Mouse (Mus musculus): ENCODE measurements around the gene Ctc1. TPM values are rescaled to one million over a fixed set of nuclear protein-coding genes. Genes with fewer than 3 reads are reported as not detected.

Gene Ctc1
- total RNA-seq, 4 experiments from 2014 or later = 13.0 to 19.5 (median 14.9) TPM

DNA sequence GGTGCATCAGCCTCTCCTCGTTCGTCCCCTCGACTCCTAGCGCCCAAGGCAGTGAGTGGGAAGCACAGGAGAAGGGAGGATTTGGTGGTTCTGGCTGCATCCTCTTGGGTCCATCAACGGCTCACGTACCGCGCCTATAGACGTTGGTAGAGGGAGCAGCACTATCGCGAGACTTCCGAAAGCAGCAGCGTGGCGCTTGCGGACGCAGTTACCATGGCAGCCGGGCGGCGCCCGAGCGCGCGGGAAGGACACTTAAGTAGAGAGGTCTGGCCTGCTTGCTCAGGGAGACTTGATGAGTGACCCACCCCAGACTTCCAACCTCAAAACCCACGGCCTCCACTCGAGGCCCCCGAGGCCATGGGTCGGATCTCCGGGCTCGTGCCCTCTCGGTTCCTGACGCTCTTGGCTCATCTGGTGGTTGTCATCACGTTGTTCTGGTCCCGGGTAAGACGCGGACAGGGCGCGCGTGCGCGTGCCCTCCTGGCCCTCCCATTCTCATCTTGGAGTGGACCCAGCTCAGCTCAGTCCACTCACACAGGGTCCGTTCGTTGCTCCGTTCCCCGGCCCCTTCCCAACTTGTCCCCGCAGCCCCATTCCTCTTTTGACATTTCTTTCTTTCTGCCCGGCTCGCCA lies 55.0 kb downstream of the Ctc1 start, which contains the start of gene Tmem107:
Gene Tmem107, plus strand, starts transcription at position 217 of the 633 bp plus-strand sequence.
- DNase-seq (ENCODE audit: low spot score) = peak; percentile 94

DNA sequence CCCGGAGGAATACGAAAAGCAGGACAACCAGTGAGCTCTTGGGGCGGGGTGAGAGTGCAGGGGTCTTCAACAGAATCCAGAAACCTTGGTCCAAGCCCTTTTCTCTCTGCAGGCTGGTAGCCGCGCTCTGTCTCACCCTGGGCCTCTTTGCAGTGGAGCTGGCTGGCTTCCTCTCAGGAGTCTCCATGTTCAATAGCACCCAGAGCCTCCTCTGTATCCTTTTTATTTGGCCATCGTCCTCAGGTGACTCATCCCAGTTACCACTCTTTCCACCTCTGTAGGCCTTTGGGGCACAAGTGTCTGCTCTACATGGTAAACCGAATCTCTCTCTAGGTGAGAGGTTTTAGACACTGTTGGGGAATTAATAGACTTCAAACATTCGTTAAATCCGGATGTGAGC lies 55.6 kb downstream of the Ctc1 start:
- DNase-seq (ENCODE audit: low spot score) = no peak

DNA sequence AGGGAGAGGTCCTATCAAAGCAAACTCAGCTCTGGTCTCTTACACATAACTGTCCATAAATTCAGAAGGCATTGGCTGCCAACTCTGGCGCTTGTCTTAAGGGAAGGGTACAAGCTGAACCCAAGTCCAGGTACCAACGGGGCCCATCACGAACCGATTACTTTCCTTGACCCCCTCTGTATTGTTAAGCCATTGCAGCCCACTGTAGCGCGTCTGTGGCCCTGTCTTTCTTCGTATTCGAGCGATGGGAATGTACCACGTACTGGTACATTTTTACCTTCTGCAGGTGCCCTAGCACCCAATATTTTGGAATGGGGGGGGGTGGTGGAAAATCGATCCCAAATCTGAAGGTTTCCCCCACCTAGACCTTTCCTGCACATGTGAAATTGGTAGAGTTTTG lies 56.5 kb downstream of the Ctc1 start:
- no peak for DNase-seq (ENCODE audit: low spot score)

DNA sequence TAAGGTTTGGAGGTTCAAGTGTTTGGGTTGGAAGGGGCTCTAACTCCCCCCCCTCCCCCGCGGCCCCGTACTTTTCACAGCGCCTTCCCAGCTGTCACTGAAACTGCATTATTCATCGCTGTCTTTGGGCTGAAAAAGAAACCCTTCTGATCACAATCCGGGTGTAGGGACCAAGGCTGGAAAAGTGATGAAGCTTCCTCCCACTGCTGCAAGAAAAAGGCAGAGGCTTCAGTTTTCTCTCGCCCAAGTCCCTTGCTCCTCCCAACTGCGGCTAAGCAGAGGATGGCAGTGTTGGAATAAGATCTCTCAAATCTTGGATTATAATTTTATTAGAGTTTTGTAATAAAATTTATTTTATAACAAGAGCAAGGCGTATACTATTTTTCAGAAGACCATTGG lies 57.0 kb downstream of the Ctc1 start:
- no peak for DNase-seq (ENCODE audit: low spot score)

DNA sequence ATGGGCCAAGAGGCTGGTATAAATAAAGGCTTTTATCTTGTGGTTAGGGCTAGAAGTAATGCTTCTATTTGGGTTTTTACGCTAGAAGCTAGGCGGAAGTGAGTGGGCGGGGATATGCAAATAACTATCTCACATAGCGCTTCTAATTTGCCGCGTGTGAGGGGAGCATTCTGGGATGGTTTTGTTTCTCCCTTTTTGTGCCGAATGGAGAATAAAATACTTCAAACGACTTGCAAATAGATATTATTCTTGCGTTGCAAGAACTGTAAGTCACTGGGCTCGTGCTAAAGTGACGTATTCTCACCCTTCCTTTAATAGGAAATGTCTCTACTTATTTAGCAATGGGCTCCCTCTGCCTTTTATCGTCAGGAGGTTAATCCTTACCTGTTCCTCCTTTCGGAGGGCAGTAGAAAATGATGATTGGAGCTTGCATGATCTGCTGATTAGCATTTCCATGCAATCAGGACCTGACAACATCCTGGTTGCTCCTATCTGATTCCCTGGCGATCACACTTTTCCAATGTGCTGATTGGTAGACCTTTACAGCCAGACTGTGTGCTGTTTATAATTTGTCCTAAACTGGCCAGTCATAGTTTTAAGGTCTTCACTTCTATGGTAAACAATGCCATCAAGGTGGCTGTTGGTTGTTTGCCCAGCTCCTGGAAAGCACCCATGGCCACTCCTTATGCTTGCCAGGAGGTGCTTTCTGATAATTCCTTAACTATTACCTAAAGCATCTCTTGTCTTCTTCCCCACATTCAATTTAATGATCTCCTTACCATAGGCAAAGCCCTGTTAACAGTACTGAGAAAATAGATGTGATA lies 57.6 kb downstream of the Ctc1 start:
- peak; percentile 93 for DNase-seq (ENCODE audit: low spot score)

DNA sequence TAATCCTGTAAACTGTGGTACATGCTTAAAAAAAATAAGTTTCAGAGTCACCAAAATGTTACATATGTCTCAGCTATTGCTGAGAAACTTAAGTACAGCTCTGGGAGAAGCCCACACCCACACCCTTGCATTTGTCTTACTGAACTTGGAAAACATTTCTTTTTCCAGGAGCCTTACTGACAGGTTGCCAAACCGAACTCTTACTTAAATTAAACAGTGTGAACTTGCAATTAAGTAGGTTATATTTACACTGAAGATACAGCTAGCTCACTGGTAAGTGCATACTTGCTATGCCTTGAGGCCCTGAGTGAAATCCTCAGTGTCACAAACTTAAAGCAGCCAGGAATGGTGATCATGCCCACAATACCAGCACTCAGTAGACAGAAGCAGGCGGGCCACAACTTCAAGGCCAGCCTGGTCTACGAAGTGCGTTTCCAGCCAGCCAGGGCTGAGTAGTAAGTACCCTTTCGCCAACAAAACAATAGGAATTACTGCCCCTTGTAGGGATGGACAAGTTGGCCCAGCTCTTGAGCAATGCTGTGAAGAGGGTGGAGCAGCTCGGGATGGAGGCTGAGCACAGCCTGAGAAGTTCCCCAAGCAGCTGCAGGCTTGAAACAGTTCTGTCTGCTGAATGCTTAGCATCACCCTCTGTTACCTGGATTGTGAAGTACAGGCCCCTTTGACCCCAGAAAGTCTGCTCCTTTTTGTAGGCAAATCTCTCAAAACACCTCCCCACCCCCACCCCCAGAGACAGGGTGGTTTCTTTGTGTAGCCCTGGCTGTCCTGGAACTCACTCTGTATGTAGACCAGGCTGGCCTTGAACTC lies 58.5 kb downstream of the Ctc1 start:
- DNase-seq (ENCODE audit: low spot score) = no peak

DNA sequence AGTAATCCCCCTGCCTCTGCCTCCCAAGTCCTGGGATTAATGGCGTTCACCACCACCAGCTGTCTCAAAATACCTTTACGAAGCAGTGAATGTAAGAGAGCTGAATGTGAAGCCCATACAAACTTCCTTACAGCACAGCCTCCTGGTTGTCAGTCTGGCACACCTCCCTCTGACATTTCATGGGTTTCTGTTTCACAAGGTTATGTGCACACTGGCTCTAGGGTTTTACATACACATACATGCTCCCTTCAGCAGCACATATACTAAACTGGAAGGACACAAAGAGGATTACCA lies 59.0 kb downstream of the Ctc1 start:
- DNase-seq (ENCODE audit: low spot score) = no peak

DNA sequence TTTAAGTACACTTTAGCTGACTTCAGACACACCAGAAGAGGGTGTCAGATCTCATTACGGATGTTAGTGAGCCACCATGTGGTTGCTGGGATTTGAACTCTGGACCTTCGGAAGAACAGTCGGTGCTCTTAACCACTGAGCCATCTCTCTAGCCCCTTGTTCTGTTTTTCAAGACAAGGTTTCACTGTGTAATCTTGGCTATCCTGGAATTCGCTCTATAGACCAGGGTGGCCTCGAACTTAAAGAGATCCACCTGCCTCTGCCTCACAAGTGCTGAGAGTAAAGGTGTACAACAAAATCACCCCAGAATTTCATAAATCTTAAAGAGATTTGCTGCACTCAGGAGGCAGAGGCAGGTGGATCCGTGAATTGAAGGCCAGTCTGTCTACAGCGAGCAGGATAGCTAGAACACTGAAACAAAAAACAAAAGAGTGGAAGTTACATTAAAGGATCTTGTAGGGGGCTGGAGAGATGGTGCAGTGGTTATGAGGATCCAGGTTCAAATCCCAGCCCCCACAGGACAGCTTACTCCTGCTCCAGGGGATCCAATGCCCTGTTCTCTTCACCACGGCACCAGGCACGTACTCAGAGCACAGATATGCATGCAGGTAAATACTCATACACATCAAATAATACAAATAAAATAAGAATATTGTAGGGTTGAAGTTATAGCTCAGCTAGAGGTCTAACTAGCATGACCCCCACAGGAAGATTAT lies 60.2 kb downstream of the Ctc1 start:
- DNase-seq (ENCODE audit: low spot score) = no peak

DNA sequence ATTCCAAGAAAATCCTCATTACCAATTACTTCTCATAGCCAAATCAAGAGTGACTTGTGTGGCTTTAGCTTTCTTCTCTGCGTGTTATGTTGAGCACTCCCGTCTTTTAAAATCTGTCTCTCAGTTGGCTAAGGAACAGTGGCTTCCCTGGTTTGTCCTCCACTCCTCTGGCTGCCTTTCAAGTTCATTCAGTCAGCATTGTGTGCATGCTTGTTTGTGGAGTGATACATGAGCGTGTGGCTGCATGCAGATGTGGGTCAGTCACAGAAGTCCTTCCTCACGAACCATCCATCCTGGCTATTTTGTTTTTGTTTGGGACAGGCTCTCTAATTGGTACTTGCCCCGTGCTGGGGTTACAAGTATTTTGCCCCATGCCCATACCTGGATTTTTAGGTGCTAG lies 60.9 kb downstream of the Ctc1 start:
- DNase-seq (ENCODE audit: low spot score) = no peak

DNA sequence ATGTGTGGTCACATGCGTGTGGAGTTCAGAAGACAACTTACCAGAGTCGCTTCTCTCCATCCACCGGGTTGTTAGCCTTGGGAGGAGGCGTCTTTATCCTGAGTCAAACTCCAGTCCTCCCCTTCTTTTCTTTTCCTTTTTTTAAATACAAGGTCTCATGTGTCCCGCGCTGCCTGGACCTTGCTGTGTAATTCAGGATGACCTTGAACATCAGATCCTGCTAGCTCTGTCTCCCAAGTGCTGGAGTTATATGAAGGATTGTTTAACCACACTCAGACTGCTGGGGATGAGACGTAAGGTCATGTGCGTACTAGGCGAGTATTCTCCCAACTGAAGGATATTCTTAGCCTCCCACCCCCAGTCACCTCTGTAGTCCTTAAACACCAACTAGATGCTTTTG lies 61.6 kb downstream of the Ctc1 start:
- DNase-seq (ENCODE audit: low spot score) = no peak

DNA sequence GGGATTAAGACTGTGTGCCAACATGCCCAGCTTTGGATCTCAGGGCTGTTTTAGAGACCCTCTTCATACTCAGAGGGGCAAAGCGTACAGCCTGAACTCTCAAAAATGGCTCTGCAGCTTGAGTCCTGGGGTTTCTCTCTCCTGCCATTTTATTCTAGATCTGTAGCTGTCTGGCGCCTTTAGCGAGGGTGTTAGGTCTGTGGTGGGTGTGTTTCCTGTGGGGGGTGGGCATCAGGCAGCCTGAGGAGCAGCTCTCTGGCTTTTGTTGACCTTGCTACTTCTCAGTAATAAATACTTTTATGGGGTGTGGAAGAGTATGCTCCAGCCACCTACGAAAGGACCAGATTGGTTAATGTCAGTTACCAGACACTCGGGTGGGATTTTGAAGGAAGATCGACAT lies 62.3 kb downstream of the Ctc1 start:
- no peak for DNase-seq (ENCODE audit: low spot score)

DNA sequence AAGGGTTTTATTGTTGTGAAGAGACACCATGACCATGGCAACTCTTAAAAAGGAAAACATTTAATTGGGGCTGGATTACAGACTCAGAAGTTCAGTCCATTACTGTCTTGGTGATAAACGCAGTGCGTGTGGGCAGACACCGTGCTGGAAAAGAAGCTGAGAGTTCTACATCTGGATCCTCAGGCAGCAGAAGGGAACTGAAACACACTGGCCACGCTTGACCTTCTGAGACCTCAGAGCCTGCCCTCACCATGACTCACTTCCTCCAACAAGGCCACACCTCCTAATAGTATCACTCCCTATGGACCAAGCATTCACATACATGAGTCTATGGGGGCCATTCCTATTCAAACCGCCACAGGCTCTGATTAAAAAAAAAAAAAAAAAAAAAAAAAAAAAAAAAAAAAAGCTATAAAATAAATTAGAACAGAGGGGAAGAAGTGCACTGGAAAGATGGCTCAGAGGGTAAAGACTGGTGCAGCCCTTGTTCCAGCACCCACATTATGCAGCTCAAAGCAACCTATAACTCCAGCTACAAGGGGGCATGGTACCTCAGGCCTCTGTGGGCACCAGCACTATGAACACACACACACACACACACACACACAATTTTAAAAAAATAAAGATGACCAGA lies 63.2 kb downstream of the Ctc1 start:
- no peak for DNase-seq (ENCODE audit: low spot score)

DNA sequence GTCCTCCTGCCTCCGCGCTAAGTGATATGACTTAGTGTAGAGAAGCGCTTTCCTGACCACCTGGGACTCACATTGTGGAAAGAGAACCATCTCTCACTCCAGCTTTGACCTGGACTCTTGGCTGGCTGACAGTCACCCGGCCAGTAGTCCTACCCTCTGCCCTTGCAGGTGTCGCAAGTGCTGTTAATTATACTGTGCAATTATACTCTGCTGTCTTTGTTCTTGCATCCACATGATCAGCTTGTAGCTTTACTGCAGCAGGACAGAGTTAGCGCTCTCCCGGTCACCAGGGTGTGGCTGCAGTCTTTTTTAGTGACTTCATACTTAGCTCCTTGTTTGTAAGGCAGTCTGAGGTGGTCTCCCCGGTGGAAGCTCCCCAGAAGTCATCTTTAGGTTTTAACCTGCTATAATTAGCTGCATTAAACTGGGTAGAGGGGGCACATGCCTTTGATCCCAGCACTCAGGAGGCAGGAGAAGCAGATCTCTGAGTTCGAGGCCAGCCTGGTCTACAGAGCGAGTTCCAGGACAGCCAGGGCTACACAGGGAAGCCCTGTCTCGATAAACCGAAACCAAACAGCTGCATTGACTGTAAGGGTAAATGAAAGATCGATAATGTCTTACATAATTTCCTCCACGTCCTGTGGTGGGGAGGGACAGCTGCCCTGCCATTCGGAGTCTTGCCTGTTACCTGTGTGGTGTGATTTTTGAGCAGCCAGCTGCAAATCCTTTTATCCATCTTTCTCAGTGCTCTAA lies 64.6 kb downstream of the Ctc1 start:
- no peak for DNase-seq (ENCODE audit: low spot score)

DNA sequence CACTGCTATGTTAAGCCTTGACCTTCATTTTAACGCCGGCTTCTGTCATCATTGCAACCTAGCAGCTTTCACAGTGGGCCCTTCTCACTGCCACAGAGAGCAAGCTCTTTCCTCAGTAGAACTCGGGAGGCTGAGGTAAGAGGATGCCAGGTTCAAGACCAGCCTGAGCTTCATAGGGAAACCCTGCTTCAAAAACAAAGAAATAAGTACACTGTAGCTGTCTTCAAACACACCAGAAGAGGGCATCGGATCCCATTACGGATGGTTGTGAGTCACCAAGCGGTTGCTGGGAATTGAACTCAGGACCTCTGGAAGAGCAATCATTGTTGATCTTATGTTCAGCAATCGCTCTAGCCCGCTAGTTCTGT lies 65.1 kb downstream of the Ctc1 start:
- DNase-seq (ENCODE audit: low spot score) = no peak

DNA sequence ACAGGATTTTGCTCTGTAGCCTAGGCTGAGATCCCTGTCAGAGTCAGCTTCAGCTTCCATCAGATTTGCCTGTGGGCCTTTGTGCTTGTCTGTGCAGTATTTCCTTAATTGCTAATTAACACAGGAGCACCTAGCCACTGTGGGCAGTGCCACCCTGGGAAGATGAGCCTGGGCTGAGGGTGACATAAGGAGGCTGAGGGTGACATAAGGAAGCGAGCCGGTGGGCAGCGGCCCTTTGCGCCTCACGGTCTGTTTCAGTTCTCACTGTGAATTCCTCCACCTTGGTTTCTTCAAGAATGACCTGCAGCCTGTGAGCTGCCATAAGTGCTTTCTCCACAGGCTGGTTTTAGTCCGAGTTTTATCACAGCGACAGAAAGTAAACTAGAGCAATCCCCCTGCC lies 65.9 kb downstream of the Ctc1 start:
- no peak for DNase-seq (ENCODE audit: low spot score)

DNA sequence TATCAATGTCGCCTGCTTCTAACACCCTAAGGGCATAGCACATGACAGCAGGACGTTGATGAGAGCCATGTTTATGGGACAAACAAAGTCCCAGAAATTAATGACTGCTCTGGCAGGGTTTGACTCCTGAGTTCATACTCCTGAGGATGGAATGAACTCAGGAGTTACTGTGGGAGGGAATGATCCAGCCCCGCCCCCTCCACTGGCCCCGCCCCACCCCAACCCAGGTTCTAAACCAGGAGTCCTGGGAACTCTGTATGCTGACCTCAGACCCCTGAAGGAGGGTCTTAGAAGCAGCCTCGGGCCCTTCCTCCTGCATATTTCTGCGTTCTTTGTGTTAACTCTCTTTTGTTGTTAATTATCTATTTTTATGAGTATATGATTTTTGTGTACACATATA lies 69.9 kb downstream of the Ctc1 start:
- no peak for DNase-seq (ENCODE audit: low spot score)

Small RNAs within 50 kb of the gene (microRNA-seq; reads per million reads assigned to microRNA genes)
- gene Mir3062 = not detected

Other genes with a start within 250 kb of the Ctc1 start
- gene Ndel1, start 144.1 kb upstream of the Ctc1 start, total RNA-seq (2022) = 10 to 100 TPM; 53.9 to 67.7 (median 65.2) TPM
- under 1 TPM in 3 of 4 experiments, not detected in 1; 0.11 to 0.28 (median 0.17) TPM for gene Rnf222, start 127.4 kb upstream of the Ctc1 start, total RNA-seq (2022)
- 100 to 1,000 TPM; 676 to 808 (median 721) TPM for gene Rpl26, start 114.3 kb upstream of the Ctc1 start, total RNA-seq (2022)
- gene Odf4, start 88.8 kb upstream of the Ctc1 start, total RNA-seq (2022) = under 1 TPM in 1 of 4 experiments, not detected in 3; 0.44 TPM
- gene Arhgef15, start 58.4 kb upstream of the Ctc1 start, total RNA-seq (2022) = 10 to 100 TPM; 26.6 to 30.9 (median 30.1) TPM
- 1 to 10 TPM; 3.4 to 8.3 (median 6.3) TPM for gene Slc25a35, start 47.8 kb upstream of the Ctc1 start, total RNA-seq (2022)
- gene Rangrf, start 40.7 kb upstream of the Ctc1 start, total RNA-seq (2022) = 10 to 100 TPM; 81.3 to 98.3 (median 89.4) TPM
- 1 to 10 TPM; 4.5 to 8.2 (median 5.3) TPM for gene Pfas, start 7.5 kb upstream of the Ctc1 start, total RNA-seq (2022)
- gene Aurkb, start 29.7 kb downstream of the Ctc1 start, total RNA-seq (2022) = under 1 TPM in 2 of 4 experiments, not detected in 2; 0.33 to 0.75 TPM
- gene Borcs6, start 43.8 kb downstream of the Ctc1 start, total RNA-seq (2022) = 10 to 100 TPM; 16.1 to 18.7 (median 17.1) TPM
- 1 to 10 TPM; 6.3 to 8.4 (median 7.5) TPM for gene Tmem107, start 54.9 kb downstream of the Ctc1 start, total RNA-seq (2022)
- 10 to 100 TPM; 57.1 to 72.2 (median 68.6) TPM for gene Vamp2, start 72.6 kb downstream of the Ctc1 start, total RNA-seq (2022)
- gene Per1, start 79.3 kb downstream of the Ctc1 start, total RNA-seq (2022) = 10 to 100 TPM; 33.3 to 81.2 (median 48.5) TPM
- gene Hes7, start 104.5 kb downstream of the Ctc1 start, total RNA-seq (2022) = under 1 TPM in 1 of 4 experiments, not detected in 3; 0.12 TPM
- under 1 TPM; 0.16 to 0.60 (median 0.38) TPM for gene 9130213A22Rik, start 106.7 kb downstream of the Ctc1 start, total RNA-seq (2022)
- not detected for gene Aloxe3, start 110.0 kb downstream of the Ctc1 start, total RNA-seq (2022)
- gene Alox12b, start 141.1 kb downstream of the Ctc1 start, total RNA-seq (2022) = not detected
- gene Alox8, start 181.9 kb downstream of the Ctc1 start, total RNA-seq (2022) = 1 to 10 TPM in 3 of 4 experiments, under 1 TPM in 1; 0.89 to 1.8 (median 1.2) TPM
- 1 to 10 TPM; 1.7 to 2.5 (median 2.1) TPM for gene Gucy2e, start 221.1 kb downstream of the Ctc1 start, total RNA-seq (2022)